Mouse (Mus musculus): ENCODE results near the gene Rxrb.

Gene Rxrb

DNA sequence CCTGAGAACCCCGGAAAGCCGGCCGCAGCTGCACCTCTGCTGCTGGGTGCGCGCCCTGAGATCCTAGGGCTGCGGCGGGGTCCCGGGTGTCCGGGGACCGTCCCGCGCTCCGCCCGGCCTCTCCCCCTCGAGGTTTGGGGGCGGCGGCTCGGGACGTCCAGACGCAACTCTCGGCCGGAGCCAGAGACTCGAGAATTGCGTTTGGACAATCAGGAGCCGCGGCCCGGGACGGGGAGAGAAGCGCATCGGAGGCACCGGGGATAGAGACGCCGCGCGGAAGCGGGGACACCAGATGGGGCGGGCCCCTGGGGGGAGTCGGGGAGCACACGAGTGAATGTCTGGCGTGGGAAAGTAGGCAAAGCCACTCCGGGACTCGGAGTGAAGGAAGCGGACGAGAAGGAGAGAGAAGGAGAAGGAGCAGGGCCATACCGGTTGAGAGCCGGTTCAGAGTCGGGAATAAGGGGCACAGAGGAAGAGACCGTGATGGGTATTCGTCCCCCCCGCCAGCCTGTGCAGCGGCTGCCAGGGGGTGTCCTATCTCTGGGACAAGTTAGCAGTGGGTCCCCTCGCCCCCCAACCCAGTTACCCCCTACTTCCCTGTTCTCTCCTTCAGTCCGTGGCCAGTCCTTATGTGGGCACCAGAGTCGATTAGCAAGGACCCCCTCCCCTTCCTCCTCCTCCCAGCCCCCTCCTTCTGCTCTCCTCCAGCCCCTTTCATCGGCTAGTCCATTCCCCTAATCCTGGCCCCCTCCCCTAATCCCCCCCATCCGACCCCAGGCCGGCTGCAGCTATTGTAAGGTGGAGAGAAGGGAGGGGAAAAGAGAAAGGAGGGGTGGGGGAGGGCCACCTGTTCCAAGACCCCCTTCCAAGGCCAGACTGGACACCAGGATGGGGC is 6.5 kb upstream of the Rxrb start:
- no peak for DNase-seq (ENCODE audit: low read depth, low spot score)

DNA sequence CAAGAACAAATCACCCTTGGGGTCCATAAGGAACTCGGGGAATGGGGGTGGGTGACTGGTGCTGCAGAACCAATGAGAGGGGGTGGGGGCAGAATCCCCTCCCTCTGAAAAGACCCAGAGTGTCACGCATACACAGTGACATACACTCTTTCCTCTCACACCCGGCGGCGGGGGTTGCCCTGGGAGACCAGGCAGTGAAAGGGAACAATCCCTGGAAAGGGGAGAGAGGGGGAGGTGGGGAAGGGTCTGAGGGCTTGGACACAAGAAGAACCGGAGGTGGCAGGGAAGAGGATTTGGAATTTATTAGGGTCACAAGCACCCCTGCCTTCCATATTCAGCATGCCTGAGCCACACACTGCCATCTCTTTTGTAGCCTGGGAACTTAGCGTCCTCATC is 5.9 kb upstream of the Rxrb start:
- no peak for DNase-seq (ENCODE audit: low read depth, low spot score)

- no peak for DNase-seq (ENCODE audit: low read depth, low spot score)
These were observed 5.4 kb upstream of the Rxrb start for GRCm38 (mm10) chr17:34026221-34026620.

DNA sequence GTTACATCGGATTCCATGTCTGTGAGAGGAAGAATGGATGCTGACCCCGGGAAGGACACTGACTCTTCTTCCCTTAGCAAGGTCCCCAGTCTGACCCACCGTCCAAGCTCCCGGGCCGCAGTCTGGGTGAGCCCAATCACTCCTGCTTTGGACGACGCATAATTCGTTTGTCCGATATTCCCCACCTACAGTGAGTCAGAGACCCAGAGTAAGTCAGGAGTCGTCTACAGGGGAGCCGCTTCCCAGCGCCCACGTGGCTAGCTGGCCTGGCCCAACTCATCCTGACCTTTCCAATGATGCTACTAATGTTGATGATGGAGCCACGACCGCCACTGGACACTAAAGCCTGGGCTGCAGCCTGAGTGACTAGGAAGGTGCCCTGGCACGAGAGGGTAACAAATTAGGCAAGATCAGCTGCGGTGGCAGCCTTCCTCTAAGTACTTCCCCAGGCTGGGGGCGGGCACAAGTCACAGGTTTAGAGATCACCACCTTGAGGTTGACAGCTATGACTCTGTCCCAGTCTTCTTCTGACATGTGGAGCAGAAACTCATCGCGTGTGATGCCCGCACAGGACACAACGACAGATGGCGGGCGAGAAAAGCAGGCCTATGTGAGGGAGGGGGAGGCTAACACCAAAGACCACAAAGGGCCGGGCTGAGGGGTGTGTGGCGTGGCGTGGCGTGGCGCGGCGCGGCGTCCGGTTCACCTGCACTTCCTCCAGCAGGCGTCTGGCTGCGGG is 4.5 kb upstream of the Rxrb start:
- no peak for DNase-seq (ENCODE audit: low read depth, low spot score)

DNA sequence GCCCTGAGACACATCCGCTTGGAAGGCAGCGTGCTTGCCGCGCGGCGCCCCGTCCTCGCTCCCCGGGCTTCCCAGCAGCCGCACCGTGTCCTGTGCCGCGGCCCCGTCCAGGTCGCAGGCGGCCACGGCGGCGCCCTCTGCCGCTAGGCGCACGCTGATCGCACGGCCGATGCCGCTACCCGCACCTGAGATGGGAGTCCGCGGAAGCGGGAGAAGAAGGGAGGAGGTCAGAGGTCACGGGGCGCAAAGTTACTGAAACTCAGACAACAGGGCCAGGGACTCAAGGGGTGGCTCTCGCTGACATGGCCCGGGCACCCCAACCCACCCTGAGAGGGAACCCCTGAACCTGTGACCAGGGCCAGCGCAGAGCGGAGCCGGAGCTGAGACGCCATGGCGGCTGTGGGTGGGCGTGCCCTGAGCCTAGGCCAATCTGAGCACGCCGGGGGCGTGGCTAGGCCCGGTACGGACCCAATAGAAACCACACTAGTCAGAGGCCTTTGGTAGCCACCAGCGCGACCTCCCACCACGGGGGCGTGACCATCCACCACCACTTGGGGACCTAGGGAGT is 3.9 kb upstream of the Rxrb start, which contains the start of gene H2-Ke6:
H2-Ke6 (minus strand) TSS at position 405 of the 568 bp plus-strand sequence.
- peak; percentile 90 for DNase-seq (ENCODE audit: low read depth, low spot score)

DNA sequence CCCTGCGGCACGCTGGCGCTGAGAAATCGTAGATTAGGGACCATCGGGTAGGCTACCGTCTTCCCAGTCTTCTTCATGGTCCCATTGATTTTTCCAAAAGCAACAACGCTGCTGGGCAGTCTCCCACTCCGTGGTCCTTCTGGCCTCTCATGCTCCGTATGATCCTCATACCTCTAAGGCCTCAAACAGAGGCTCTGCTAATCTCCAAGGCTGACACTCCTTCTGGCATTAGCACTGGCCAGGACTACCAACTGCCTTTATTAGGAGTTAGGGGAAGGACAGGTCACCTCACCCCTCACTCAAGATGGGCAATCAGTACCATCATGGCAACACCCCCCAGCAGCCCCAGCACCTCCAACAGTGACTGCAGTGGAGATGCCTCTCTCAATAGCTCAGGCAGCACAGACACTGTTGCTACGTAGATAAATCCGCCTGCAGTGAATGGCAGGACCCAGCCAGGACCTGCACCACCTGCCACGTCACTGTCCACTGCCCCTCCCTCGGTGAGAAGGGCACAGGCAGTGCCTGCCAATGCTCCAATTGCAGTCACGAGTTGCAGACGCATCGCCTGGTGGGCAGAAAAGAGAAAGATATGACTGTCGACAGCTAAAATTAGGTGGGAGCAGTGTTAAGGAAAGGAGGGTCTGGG is 3.0 kb upstream of the Rxrb start:
- no peak for DNase-seq (ENCODE audit: low read depth, low spot score)

DNA sequence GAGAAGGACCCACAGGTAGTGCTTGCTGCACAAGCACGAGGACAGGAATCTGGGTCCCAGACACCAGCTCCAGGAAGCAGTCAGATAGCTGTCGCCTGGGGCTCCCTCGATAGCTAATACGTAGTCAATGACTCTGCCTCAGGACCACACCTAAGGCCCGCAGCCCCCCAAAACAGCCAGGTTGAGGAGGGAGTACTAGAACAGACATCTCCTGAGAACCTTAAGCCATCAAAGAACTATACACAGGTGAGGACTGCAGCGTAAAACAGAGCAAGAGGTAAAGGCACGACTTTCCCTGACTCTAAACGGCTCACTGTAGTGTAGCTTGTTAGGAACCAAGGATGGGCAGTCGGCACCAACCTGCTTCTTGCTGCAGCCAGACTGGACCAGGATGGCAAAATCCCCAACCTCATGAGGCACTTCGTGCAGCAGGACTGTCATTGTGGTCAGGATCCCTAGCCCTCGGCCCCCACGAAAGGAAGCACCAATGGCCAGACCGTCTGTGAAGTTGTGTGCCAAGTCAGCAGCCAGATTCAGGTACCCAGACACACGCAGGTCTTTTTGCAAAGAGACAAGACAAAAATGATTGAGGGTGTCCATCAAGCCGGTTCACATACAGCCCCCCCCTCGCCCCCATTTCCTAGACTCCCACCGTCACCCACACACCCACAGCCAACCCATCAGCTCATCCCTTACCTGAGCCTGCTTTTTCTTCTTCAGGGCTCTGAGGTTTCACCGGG is 2.3 kb upstream of the Rxrb start:
- DNase-seq (ENCODE audit: low read depth, low spot score): no peak

- DNase-seq (ENCODE audit: low read depth, low spot score): no peak
These were observed 1.6 kb upstream of the Rxrb start for GRCm38 (mm10) chr17:34029890-34030595.

- DNase-seq (ENCODE audit: low read depth, low spot score): no peak
These were observed 718 bp upstream of the Rxrb start for GRCm38 (mm10) chr17:34030861-34031326.

DNA sequence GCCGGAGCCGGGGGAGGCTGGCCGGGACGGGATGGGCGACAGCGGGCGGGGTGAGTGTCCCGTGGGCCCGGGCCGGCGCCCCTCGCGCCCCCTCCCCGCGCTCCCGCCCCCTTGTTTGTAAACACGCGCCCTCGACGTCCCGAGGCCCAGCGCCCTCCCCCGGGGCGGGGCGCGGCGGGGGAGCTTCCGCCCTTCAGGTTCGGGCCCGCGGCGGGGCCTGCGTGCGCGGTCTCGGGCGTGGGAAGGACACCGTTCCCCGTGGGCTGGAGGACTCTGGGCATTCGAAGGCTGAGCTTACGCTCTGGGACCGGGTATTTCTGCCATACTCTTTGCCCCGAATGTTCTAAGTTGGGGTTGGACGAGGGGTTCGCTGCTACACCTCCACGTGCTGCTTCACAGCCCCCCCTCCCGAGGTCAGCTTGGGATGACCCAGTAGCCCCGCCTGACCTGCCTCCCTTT is 591 bp downstream of the Rxrb start:
- no peak for DNase-seq (ENCODE audit: low read depth, low spot score)

GRCm38 (mm10) chr17:34032806-34033205 is 1.2 kb downstream of the Rxrb start:
- no peak for DNase-seq (ENCODE audit: low read depth, low spot score)

GRCm38 (mm10) chr17:34033441-34033840 is 1.8 kb downstream of the Rxrb start:
- no peak for DNase-seq (ENCODE audit: low read depth, low spot score)

DNA sequence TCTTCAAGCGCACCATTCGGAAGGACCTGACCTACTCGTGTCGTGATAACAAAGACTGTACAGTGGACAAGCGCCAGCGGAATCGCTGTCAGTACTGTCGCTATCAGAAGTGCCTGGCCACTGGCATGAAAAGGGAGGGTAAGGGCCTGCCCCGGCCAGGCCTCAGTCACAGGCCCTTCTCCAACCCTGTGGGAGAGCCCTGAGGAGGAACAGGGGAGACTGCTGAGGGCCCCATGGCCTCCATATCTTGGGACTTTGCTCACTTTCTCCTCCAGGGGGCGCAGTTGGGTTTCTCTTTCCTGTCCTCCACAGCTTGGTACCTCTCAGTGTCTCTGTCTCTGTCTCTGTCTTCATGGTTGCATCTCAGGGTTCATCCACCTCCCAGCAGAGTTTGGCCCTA is 2.5 kb downstream of the Rxrb start:
- DNase-seq (ENCODE audit: low read depth, low spot score): no peak

DNA sequence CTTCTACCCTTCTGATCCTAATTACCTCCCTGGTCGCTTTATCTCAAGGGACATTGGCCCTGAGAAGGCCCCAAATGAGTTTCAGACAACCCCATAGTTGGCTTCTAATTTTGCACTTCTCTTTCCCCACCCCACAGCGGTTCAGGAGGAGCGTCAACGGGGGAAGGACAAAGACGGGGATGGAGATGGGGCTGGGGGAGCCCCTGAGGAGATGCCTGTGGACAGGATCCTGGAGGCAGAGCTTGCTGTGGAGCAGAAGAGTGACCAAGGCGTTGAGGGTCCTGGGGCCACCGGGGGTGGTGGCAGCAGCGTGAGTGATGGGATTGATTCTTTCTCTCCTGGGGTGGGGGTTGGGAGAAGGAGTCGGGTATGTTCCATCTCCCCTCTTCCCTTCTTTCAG is 3.9 kb downstream of the Rxrb start:
- no peak for DNase-seq (ENCODE audit: low read depth, low spot score)

DNA sequence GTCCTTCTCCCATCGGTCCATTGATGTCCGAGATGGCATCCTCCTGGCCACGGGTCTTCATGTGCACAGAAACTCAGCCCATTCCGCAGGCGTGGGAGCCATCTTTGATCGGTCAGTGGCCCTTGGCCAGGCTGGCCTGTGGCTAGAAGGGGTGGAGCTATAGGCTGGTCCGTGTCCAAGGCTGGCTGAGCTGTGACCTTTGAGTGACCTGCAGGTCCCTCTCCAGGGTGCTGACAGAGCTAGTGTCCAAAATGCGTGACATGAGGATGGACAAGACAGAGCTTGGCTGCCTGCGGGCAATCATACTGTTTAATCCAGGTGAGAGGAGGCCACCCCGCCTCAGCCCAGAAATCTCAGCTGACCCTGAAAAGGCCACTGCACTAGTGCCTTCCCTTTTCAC is 5.0 kb downstream of the Rxrb start:
- no peak for DNase-seq (ENCODE audit: low read depth, low spot score)

GRCm38 (mm10) chr17:34037241-34037640 is 5.6 kb downstream of the Rxrb start:
- DNase-seq (ENCODE audit: low read depth, low spot score): no peak

GRCm38 (mm10) chr17:34038440-34038839 is 6.8 kb downstream of the Rxrb start:
- no peak for DNase-seq (ENCODE audit: low read depth, low spot score)

DNA sequence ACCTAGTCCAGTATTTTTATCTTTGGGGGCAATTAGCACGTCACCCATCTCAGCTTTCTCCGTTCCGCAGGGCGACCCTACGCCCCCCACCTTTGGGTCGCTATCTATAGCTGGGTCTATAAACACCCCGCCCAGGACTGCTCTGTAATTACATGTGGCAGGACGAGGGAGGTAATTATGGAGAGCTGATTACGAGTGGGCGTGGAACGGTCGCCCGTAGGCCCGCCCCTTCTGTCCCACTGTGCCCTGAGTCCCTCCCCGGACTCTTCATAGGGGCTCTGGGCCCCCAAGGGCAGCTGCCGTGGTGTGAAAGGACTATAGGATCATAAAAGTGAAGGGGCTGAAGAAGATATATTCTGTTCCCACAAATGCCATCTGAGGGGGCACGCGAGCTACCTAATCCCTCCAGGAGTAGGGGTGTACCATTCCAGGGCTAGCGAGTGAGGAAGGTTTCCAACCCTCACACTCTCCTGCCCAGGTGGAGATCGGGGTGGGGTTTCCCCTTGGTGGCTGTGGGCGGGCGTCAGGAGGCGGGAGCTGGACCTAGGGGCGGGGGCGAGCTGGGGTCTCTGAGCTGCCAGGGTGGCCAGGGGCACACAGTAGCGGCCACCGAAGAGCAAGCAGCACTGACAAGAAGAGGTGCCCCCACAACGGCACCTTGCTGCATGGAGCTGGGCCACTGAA is 7.4 kb downstream of the Rxrb start, which contains the start of gene Col11a2:
Col11a2 (plus strand) TSS at position 560 of the 684 bp plus-strand sequence.
- DNase-seq (ENCODE audit: low read depth, low spot score): no peak

DNA sequence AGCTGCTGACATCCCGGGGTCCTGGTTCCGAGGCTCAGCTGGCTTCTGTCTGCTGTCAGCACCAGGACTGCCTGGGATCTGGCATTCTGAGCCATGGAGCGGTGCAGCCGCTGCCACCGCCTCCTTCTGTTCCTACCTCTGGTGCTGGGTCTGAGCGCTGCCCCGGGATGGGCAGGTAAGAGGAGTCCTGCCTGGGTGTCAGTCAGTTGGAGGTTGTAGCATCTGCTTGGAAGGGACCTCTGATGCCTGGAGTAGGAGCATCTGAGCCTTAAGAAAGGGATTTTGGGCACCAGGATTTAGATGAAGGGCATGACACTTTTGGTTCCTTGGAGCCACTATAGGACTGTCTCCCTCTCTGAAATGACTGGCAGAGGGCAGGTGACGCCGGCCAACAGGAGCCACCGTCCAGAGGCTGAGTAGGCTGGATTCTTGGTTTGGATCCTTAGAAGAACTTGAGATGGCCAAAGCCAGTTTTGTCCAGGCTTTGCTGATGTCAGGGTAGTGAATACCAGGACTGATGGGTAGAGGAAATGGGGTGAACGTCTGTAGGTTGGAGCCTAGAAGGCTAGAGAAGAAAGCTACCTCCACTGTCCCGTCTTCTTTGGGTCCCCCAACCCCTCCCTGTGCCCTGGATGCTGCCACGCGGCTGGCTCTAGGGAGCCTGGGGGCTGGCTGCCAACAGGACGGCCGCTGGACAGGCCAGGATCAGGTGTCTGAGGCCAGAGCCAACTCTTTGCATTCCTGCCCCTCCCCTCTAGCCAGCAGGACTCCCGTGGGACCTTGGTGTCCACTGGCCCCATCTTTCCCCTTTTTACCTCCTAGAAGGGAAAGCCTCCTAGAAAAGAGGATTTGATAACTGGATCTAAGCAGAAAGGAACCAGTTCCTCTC is 8.2 kb downstream of the Rxrb start:
- no peak for DNase-seq (ENCODE audit: low read depth, low spot score)

All from embryo, embryonic 11.5 days (tissue).